Mouse (Mus musculus): ENCODE data around the gene Tsnaxip1. TPM values are rescaled to one million over a fixed set of nuclear protein-coding genes. Genes with fewer than 3 reads are reported as not detected.
A peak's percentile ranks its signal among the peaks of the same experiment; 100 is the strongest.
"Not testable (repeated sequence)": the region's sequence is repeated elsewhere in the genome, so short reads cannot be mapped to it uniquely, and the experiment has no call there.

Tsnaxip1 gene
- polyA plus RNA-seq, 1 experiment from 2014 or later = 0.19 TPM

- peak overlapping the region; percentile 78 for H3K4me3 ChIP-seq
- H3K9me3 ChIP-seq = no peaks in the 10 kb centered on the region
- peaks cover 45% of the 10 kb centered on the region for H3K36me3 ChIP-seq (replicated peaks)
- no peaks in the 10 kb centered on the region for H3K27me3 ChIP-seq (replicated peaks; ENCODE audit: low read depth, poor library complexity, severe bottlenecking)
- 12% methylated on average over 4 of the region's 4 CpGs for WGBS
- H3K27ac ChIP-seq (replicated peaks) = peak overlapping the region; percentile 91
- no peak for DNase-seq (ENCODE audit: low spot score)
- H3K4me1 ChIP-seq = peaks cover 20% of the 10 kb centered on the region
These were observed 1.2 kb upstream of the Tsnaxip1 start for GRCm38 (mm10) chr8:105826379-105826778.

- H3K27ac ChIP-seq (replicated peaks); H3K36me3 ChIP-seq (replicated peaks); H3K27me3 ChIP-seq (replicated peaks; ENCODE audit: low read depth, poor library complexity, severe bottlenecking); H3K4me3 ChIP-seq; H3K9me3 ChIP-seq; DNase-seq (ENCODE audit: low spot score); H3K4me1 ChIP-seq: not testable (repeated sequence)
- 88% methylated on average over 2 of the region's 2 CpGs for WGBS
These were observed 6.2 kb downstream of the Tsnaxip1 start for GRCm38 (mm10) chr8:105833740-105834139.

GRCm38 (mm10) chr8:105835318-105835717 lies 7.8 kb downstream of the Tsnaxip1 start:
- no peaks in the 10 kb centered on the region for H3K9me3 ChIP-seq
- no peak overlapping the region for H3K27ac ChIP-seq (replicated peaks)
- no peaks in the 10 kb centered on the region for H3K36me3 ChIP-seq (replicated peaks)
- 0 out of 2 replicates have a peak, but pooled peaks cover 6% of the 10 kb centered on the region for H3K4me1 ChIP-seq
- H3K27me3 ChIP-seq (replicated peaks; ENCODE audit: low read depth, poor library complexity, severe bottlenecking) = no peaks in the 10 kb centered on the region
- H3K4me3 ChIP-seq = no peak overlapping the region
- DNase-seq (ENCODE audit: low spot score) = peak; percentile 60
- 30% methylated on average over 11 of the region's 11 CpGs for WGBS

- H3K36me3 ChIP-seq (replicated peaks) = peaks cover 12% of the 10 kb centered on the region
- no peak for DNase-seq (ENCODE audit: low spot score)
- H3K27me3 ChIP-seq (replicated peaks; ENCODE audit: low read depth, poor library complexity, severe bottlenecking) = no peaks in the 10 kb centered on the region
- no peak overlapping the region for H3K27ac ChIP-seq (replicated peaks)
- no peak overlapping the region for H3K4me3 ChIP-seq
- H3K4me1 ChIP-seq = 0 out of 2 replicates have a peak, but pooled peaks cover 6% of the 10 kb centered on the region
- WGBS = 87% methylated on average over 6 of the region's 6 CpGs
- H3K9me3 ChIP-seq = no peaks in the 10 kb centered on the region
These were observed 9.5 kb downstream of the Tsnaxip1 start for GRCm38 (mm10) chr8:105836991-105837390.

- Histone ChIP-seq H3K9me3 (no peaks in the 10 kb centered on the region), H3K27ac (replicated peaks) (no peak overlapping the region), H3K27me3 (replicated peaks; ENCODE audit: low read depth, poor library complexity, severe bottlenecking) (no peaks in the 10 kb centered on the region), H3K36me3 (replicated peaks) (peaks cover 34% of the 10 kb centered on the region), H3K4me1 (0 out of 2 replicates have a peak, but pooled peaks cover 6% of the 10 kb centered on the region), H3K4me3 (no peak overlapping the region)
- DNase-seq (ENCODE audit: low spot score) = no peak
- 90% methylated on average over 5 of the region's 5 CpGs for WGBS
These were observed 11.7 kb downstream of the Tsnaxip1 start for GRCm38 (mm10) chr8:105839209-105839608.

- Histone ChIP-seq H3K9me3 (no peaks in the 10 kb centered on the region), H3K27me3 (replicated peaks; ENCODE audit: low read depth, poor library complexity, severe bottlenecking) (no peaks in the 10 kb centered on the region), H3K4me1 (peaks cover 9% of the 10 kb centered on the region), H3K27ac (replicated peaks) (no peak overlapping the region), H3K36me3 (replicated peaks) (peaks cover 82% of the 10 kb centered on the region), H3K4me3 (no peak overlapping the region)
- no peak for DNase-seq (ENCODE audit: low spot score)
- WGBS = 87% methylated on average over 11 of the region's 11 CpGs
These were observed 19.1 kb downstream of the Tsnaxip1 start for GRCm38 (mm10) chr8:105846678-105847077.

GRCm38 (mm10) chr8:105850014-105850413 lies 22.5 kb downstream of the Tsnaxip1 start:
- Histone ChIP-seq H3K27me3 (replicated peaks; ENCODE audit: low read depth, poor library complexity, severe bottlenecking) (no peaks in the 10 kb centered on the region), H3K9me3 (no peaks in the 10 kb centered on the region), H3K4me3 (no peak overlapping the region), H3K36me3 (replicated peaks) (peaks cover 50% of the 10 kb centered on the region), H3K4me1 (peaks cover 15% of the 10 kb centered on the region), H3K27ac (replicated peaks) (no peak overlapping the region)
- 79% methylated on average over 4 of the region's 4 CpGs for WGBS
- no peak for DNase-seq (ENCODE audit: low spot score)

- H3K9me3 ChIP-seq = no peaks in the 10 kb centered on the region
- DNase-seq (ENCODE audit: low spot score) = no peak
- 80% methylated on average over 7 of the region's 7 CpGs for WGBS
- H3K36me3 ChIP-seq (replicated peaks) = peaks cover 44% of the 10 kb centered on the region
- no peaks in the 10 kb centered on the region for H3K27me3 ChIP-seq (replicated peaks; ENCODE audit: low read depth, poor library complexity, severe bottlenecking)
- peak overlapping the region; percentile 83 for H3K4me3 ChIP-seq
- no peak overlapping the region for H3K27ac ChIP-seq (replicated peaks)
- peaks cover 21% of the 10 kb centered on the region for H3K4me1 ChIP-seq
These were observed 23.1 kb downstream of the Tsnaxip1 start for GRCm38 (mm10) chr8:105850611-105851010.

- WGBS = under 1% methylated on average over 34 of the region's 34 CpGs
- H3K4me1 ChIP-seq = peaks cover 32% of the 10 kb centered on the region
- DNase-seq (ENCODE audit: low spot score) = peak; percentile 94
- peak overlapping the region; percentile 83 for H3K4me3 ChIP-seq
- no peaks in the 10 kb centered on the region for H3K9me3 ChIP-seq
- peak overlapping the region; percentile 88 for H3K27ac ChIP-seq (replicated peaks)
- no peaks in the 10 kb centered on the region for H3K27me3 ChIP-seq (replicated peaks; ENCODE audit: low read depth, poor library complexity, severe bottlenecking)
- H3K36me3 ChIP-seq (replicated peaks) = peaks cover 33% of the 10 kb centered on the region
These were observed 24.2 kb downstream of the Tsnaxip1 start for GRCm38 (mm10) chr8:105851651-105852143.

- Histone ChIP-seq H3K36me3 (replicated peaks) (peaks cover 30% of the 10 kb centered on the region), H3K27ac (replicated peaks) (peak overlapping the region; percentile 37; the same call in 1 of the 2 replicates), H3K4me1 (peaks cover 37% of the 10 kb centered on the region), H3K9me3 (no peaks in the 10 kb centered on the region), H3K27me3 (replicated peaks; ENCODE audit: low read depth, poor library complexity, severe bottlenecking) (no peaks in the 10 kb centered on the region), H3K4me3 (peak overlapping the region; percentile 83)
- WGBS = 82% methylated on average over 12 of the region's 12 CpGs
- peak; percentile 10 for DNase-seq (ENCODE audit: low spot score)
These were observed 24.7 kb downstream of the Tsnaxip1 start for GRCm38 (mm10) chr8:105852146-105852729.

- no peaks in the 10 kb centered on the region for H3K9me3 ChIP-seq
- H3K27ac ChIP-seq (replicated peaks) = 0 out of 2 replicates have a peak within 1 kb of the TSS, but pooled peaks have one; percentile 37
- WGBS = 93% methylated on average over 3 of the region's 3 CpGs
- H3K36me3 ChIP-seq (replicated peaks) = peaks cover 29% of the 10 kb centered on the region
- no peak for DNase-seq (ENCODE audit: low spot score)
- no peaks in the 10 kb centered on the region for H3K27me3 ChIP-seq (replicated peaks; ENCODE audit: low read depth, poor library complexity, severe bottlenecking)
- peak within 1 kb of the TSS; percentile 83; the same call in 1 of the 2 replicates for H3K4me3 ChIP-seq
- H3K4me1 ChIP-seq = peaks cover 46% of the 10 kb centered on the region
These were observed 25.6 kb downstream of the Tsnaxip1 start, which contains the start of gene Cenpt for GRCm38 (mm10) chr8:105853178-105853577. TSS of gene Cenpt (minus strand) at chr8:105853278.

GRCm38 (mm10) chr8:105854303-105854702 lies 26.8 kb downstream of the Tsnaxip1 start:
- Histone ChIP-seq H3K4me3 (peak overlapping the region; percentile 84), H3K27me3 (replicated peaks; ENCODE audit: low read depth, poor library complexity, severe bottlenecking) (no peaks in the 10 kb centered on the region), H3K36me3 (replicated peaks) (peaks cover 26% of the 10 kb centered on the region), H3K9me3 (no peaks in the 10 kb centered on the region), H3K27ac (replicated peaks) (peak overlapping the region; percentile 95), H3K4me1 (peaks cover 53% of the 10 kb centered on the region)
- DNase-seq (ENCODE audit: low spot score) = no peak
- WGBS = 27% methylated on average over 8 of the region's 8 CpGs

GRCm38 (mm10) chr8:105854715-105855216 lies 27.2 kb downstream of the Tsnaxip1 start, which contains the start of gene Thap11:
TSS of gene Thap11 (plus strand) at chr8:105855132.
- Histone ChIP-seq H3K4me3 (peak within 1 kb of the TSS; percentile 84), H3K27ac (replicated peaks) (peak within 1 kb of the TSS; percentile 95), H3K27me3 (replicated peaks; ENCODE audit: low read depth, poor library complexity, severe bottlenecking) (no peaks in the 10 kb centered on the region), H3K36me3 (replicated peaks) (peaks cover 22% of the 10 kb centered on the region), H3K4me1 (peaks cover 57% of the 10 kb centered on the region), H3K9me3 (no peaks in the 10 kb centered on the region)
- WGBS = under 1% methylated on average over 43 of the region's 43 CpGs
- DNase-seq (ENCODE audit: low spot score) = peak; percentile 95
